Mouse (Mus musculus) limb, embryonic 12.5 days (tissue): ENCODE data around the gene Adcy7. TPM values are rescaled to one million over a fixed set of nuclear protein-coding genes. Genes with fewer than 3 reads are reported as not detected.

Experiments used
- ATAC-seq: fragments of 200-750 bp; cut with Nextera tagmentation; 2 replicates; pipeline ENCODE4 v1.8.0; 2017; ENCODE audit warnings: low read depth, moderate TSS enrichment; ENCODE audit not compliant: insufficient number of reproducible peaks, insufficient read depth, low FRiP score, low TSS enrichment
- H3K27ac ChIP-seq: fragments of 300-500 bp; sonication (generic); 2 replicates; pipeline ENCODE4 v1.5.1; 2016; ENCODE audit warnings: mild to moderate bottlenecking, moderate library complexity
- H3K27me3 ChIP-seq: fragments of 300-500 bp; sonication (generic); 2 replicates; pipeline ENCODE4 v1.6.1; 2016; ENCODE audit warnings: mild to moderate bottlenecking, moderate library complexity
- H3K36me3 ChIP-seq: fragments of 300-500 bp; sonication (generic); 2 replicates; pipeline ENCODE4 v1.6.1; 2016; ENCODE audit warnings: mild to moderate bottlenecking, moderate library complexity
- H3K4me1 ChIP-seq: fragments of 300-500 bp; sonication (generic); replicated peaks from 2 replicates; pipeline ENCODE4 v1.6.1; 2016
- H3K4me2 ChIP-seq: fragments of 300-500 bp; sonication (generic); 2 replicates; pipeline ENCODE4 v1.6.1; 2016; ENCODE audit warnings: mild to moderate bottlenecking, moderate library complexity
- H3K4me3 ChIP-seq: fragments of 300-500 bp; sonication (generic); replicated peaks from 2 replicates; pipeline ENCODE4 v1.5.1; 2016; ENCODE audit warnings: mild to moderate bottlenecking
- H3K9ac ChIP-seq: fragments of 300-500 bp; sonication (generic); replicated peaks from 2 replicates; pipeline ENCODE4 v1.6.1; 2016; ENCODE audit warnings: mild to moderate bottlenecking, moderate library complexity
- H3K9me3 ChIP-seq: fragments of 300-500 bp; sonication (generic); 2 replicates; pipeline ENCODE4 v1.6.1; 2016; ENCODE audit warnings: mild to moderate bottlenecking, moderate library complexity
- WGBS: fragments of 180-500 bp; shearing (Covaris S2); methylation state at CpG from one replicate; pipeline ENCODE4 v1.1.7; 2016; 5-methylcytosine and 5-hydroxymethylcytosine counted together
- polyA plus RNA-seq: library from polyadenylated mRNA; unstranded; fragments of >200 nt; fragmentation: Nextera tagmentation; extraction: Ambion mirVana; gene quantifications from 2 replicates; pipeline ENCODE4 v1.2.1, GENCODE M21; 2016

The Adcy7 gene
- polyA plus RNA-seq, 1 experiment from 2014 or later: 4.4 TPM

- H3K36me3 ChIP-seq: no peaks in the 10 kb centered on the region
- H3K9me3 ChIP-seq: no peaks in the 10 kb centered on the region
- H3K4me2 ChIP-seq: no peak overlapping the region
- no peak for ATAC-seq
- H3K27me3 ChIP-seq: no peaks in the 10 kb centered on the region
- H3K27ac ChIP-seq: no peak overlapping the region
- WGBS: 66% methylated on average over 1 of the region's 1 CpGs
- no peak overlapping the region for H3K9ac ChIP-seq
- no peak overlapping the region for H3K4me3 ChIP-seq
- H3K4me1 ChIP-seq: peaks cover 22% of the 10 kb centered on the region
These were observed 17.7 kb downstream of the Adcy7 start for GRCm38 (mm10) chr8:88289901-88290300.

GRCm38 (mm10) chr8:88290326-88291304 is 18.4 kb downstream of the Adcy7 start:
- Histone ChIP-seq H3K4me3 (no peak overlapping the region), H3K4me2 (no peak overlapping the region), H3K9me3 (no peaks in the 10 kb centered on the region), H3K36me3 (no peaks in the 10 kb centered on the region), H3K9ac (no peak overlapping the region), H3K4me1 (peaks cover 19% of the 10 kb centered on the region; the same call in 1 of the 2 replicates), H3K27ac (no peak overlapping the region), H3K27me3 (no peaks in the 10 kb centered on the region)
- 82% methylated on average over 13 of the region's 13 CpGs for WGBS
- no peak for ATAC-seq

- 93% methylated on average over 11 of the region's 11 CpGs for WGBS
These were observed 19.1 kb downstream of the Adcy7 start for GRCm38 (mm10) chr8:88291305-88291690.

GRCm38 (mm10) chr8:88292926-88293325 is 20.7 kb downstream of the Adcy7 start:
- Histone ChIP-seq H3K9me3 (no peaks in the 10 kb centered on the region), H3K9ac (no peak overlapping the region), H3K4me1 (peaks cover 17% of the 10 kb centered on the region; the same call in 1 of the 2 replicates), H3K36me3 (no peaks in the 10 kb centered on the region), H3K27ac (no peak overlapping the region), H3K27me3 (no peaks in the 10 kb centered on the region), H3K4me2 (no peak overlapping the region), H3K4me3 (no peak overlapping the region)
- no peak for ATAC-seq
- 85% methylated on average over 3 of the region's 3 CpGs for WGBS

More at GRCm38 (mm10) chr8:88291305-88291690, 19.1 kb downstream of the Adcy7 start:
- H3K27ac ChIP-seq: no peak overlapping the region
- H3K36me3 ChIP-seq: no peaks in the 10 kb centered on the region
- H3K4me1 ChIP-seq: peaks cover 19% of the 10 kb centered on the region; the same call in 1 of the 2 replicates
- no peaks in the 10 kb centered on the region for H3K9me3 ChIP-seq
- no peak for ATAC-seq
- H3K4me3 ChIP-seq: no peak overlapping the region
- no peaks in the 10 kb centered on the region for H3K27me3 ChIP-seq
- no peak overlapping the region for H3K4me2 ChIP-seq
- no peak overlapping the region for H3K9ac ChIP-seq

- H3K27ac ChIP-seq: no peak overlapping the region
- no peaks in the 10 kb centered on the region for H3K9me3 ChIP-seq
- no peak overlapping the region for H3K4me2 ChIP-seq
- 87% methylated on average over 9 of the region's 9 CpGs for WGBS
- H3K4me1 ChIP-seq: peaks cover 8% of the 10 kb centered on the region; the same call in 1 of the 2 replicates
- ATAC-seq: no peak
- no peaks in the 10 kb centered on the region for H3K36me3 ChIP-seq
- H3K4me3 ChIP-seq: no peak overlapping the region
- H3K9ac ChIP-seq: no peak overlapping the region
- no peaks in the 10 kb centered on the region for H3K27me3 ChIP-seq
These were observed 21.6 kb downstream of the Adcy7 start for GRCm38 (mm10) chr8:88293590-88294356.

- H3K4me1 ChIP-seq: peaks cover 6% of the 10 kb centered on the region; the same call in 1 of the 2 replicates
- H3K27me3 ChIP-seq: no peaks in the 10 kb centered on the region
- no peak overlapping the region for H3K9ac ChIP-seq
- H3K27ac ChIP-seq: no peak overlapping the region
- 94% methylated on average over 2 of the region's 2 CpGs for WGBS
- no peak overlapping the region for H3K4me3 ChIP-seq
- no peak overlapping the region for H3K4me2 ChIP-seq
- no peak for ATAC-seq
- no peaks in the 10 kb centered on the region for H3K9me3 ChIP-seq
- no peaks in the 10 kb centered on the region for H3K36me3 ChIP-seq
These were observed 22.8 kb downstream of the Adcy7 start for GRCm38 (mm10) chr8:88294977-88295376.

- H3K36me3 ChIP-seq: no peaks in the 10 kb centered on the region
- 48% methylated on average over 12 of the region's 12 CpGs for WGBS
These were observed 26.0 kb downstream of the Adcy7 start for GRCm38 (mm10) chr8:88297976-88298732.

GRCm38 (mm10) chr8:88298733-88299103 is 26.5 kb downstream of the Adcy7 start:
- Histone ChIP-seq H3K27me3 (no peaks in the 10 kb centered on the region), H3K4me1 (peaks cover 18% of the 10 kb centered on the region), H3K27ac (no peak overlapping the region), H3K36me3 (no peaks in the 10 kb centered on the region), H3K4me2 (no peak overlapping the region), H3K9me3 (no peaks in the 10 kb centered on the region), H3K9ac (no peak overlapping the region), H3K4me3 (no peak overlapping the region)
- 88% methylated on average over 10 of the region's 10 CpGs for WGBS
- ATAC-seq: no peak

More at GRCm38 (mm10) chr8:88297976-88298732, 26.0 kb downstream of the Adcy7 start:
- Histone ChIP-seq H3K4me3 (no peak overlapping the region), H3K4me2 (no peak overlapping the region), H3K4me1 (peaks cover 18% of the 10 kb centered on the region), H3K27ac (no peak overlapping the region), H3K27me3 (no peaks in the 10 kb centered on the region), H3K9ac (no peak overlapping the region), H3K9me3 (no peaks in the 10 kb centered on the region)
- ATAC-seq: no peak

- Histone ChIP-seq H3K9me3 (no peaks in the 10 kb centered on the region), H3K36me3 (no peaks in the 10 kb centered on the region), H3K27ac (no peak overlapping the region), H3K27me3 (no peaks in the 10 kb centered on the region), H3K4me2 (no peak overlapping the region), H3K4me1 (peaks cover 14% of the 10 kb centered on the region), H3K9ac (no peak overlapping the region), H3K4me3 (no peak overlapping the region)
- WGBS: 72% methylated on average over 10 of the region's 10 CpGs
- no peak for ATAC-seq
These were observed 27.9 kb downstream of the Adcy7 start for GRCm38 (mm10) chr8:88299907-88300603.

- H3K27me3 ChIP-seq: no peaks in the 10 kb centered on the region
- H3K9ac ChIP-seq: no peak overlapping the region
- H3K9me3 ChIP-seq: no peaks in the 10 kb centered on the region
- no peak overlapping the region for H3K27ac ChIP-seq
- no peak overlapping the region for H3K4me3 ChIP-seq
- ATAC-seq: no peak
- H3K4me2 ChIP-seq: no peak overlapping the region
- no peaks in the 10 kb centered on the region for H3K36me3 ChIP-seq
- H3K4me1 ChIP-seq: peaks cover 14% of the 10 kb centered on the region
- WGBS: 67% methylated on average over 15 of the region's 15 CpGs
These were observed 29.6 kb downstream of the Adcy7 start for GRCm38 (mm10) chr8:88301589-88302437.
